Mouse (Mus musculus): ENCODE data around the gene Cbx4.
"Not testable (repeated sequence)": the region's sequence is repeated elsewhere in the genome, so short reads cannot be mapped to it uniquely, and the experiment has no call there.

Cbx4 gene

DNA sequence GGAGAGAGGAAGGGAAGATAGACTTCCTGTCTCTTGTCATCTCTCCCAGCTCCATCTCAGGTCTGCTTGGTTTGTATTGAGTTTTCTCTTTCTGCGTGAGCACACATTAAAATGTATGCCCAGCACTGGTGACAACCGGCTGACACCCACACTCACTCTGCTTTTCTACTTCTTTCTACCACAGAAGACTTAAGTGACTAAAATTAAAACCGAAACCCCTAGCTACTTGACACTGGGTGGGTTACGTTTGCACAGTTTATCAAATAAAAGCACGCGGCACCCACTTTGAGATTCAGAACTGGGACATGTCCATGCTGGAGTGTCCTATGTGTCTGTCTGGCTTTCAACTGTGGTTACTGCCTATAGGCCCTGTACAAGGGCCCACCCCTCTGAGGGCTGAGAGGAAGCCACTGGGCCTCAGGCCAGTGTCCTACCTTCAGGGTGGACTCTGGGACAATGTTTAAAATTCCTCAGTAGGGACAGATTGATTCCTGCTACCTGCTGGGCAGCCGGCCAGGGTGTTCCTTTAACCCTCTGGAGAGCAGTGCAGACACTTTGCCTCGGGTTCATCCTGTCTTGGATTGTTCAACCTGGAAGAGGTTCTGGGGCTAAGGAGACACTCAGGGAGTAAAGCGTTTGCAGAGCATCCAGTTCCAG lies 23.5 kb upstream of the Cbx4 start:
- no peak for DNase-seq

DNA sequence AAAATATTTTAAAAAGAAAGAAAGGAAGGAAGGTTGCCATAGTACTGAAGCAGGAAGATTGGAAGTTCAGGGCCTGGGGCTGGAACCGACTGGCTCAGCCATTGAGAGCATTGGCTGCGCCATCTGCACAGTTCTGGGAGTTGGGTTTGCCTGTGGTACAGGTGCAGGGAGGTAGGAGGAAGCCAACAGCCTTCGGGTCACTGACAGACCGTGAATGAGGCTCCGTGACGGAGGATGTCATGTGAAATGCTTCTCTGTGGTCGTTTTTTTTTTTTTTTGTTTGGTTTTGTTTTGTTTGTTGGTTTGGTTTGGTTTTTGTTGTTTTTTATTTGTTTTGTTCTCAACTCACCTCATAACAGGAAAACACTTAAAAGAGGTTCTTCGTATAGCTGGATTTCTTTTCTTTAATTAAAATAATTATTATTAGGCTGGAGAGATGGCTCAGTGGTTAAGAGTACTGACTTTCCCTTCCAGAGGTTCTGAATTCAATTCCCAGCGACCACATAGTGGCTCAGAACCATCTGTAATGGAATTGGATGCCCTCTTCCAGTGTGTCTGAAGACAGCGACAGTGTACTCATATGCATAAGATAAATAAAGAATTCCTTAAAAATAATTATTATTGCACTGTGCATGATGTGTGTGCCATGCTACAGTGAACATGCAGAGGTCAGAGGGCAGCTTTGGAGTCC lies 22.7 kb upstream of the Cbx4 start:
- no peak for DNase-seq

DNA sequence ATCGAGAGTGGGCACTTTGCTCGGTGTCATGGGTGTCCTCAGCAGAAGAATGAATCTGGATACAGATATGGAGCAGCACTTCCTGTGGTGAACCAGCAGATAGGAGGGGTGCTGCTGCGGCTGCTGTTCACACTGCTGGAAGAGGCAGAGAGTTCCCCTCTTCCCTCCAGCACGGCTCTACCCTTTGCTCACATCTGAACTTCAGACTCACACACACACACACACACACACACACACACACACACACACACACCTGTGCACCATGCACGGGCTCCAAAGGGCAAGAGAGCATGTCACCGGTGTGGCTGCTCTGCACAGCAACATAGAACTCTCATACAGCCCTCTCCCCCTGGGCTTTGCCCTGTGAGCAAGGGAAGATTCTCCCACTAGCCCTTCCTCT lies 20.3 kb upstream of the Cbx4 start:
- DNase-seq = no peak

DNA sequence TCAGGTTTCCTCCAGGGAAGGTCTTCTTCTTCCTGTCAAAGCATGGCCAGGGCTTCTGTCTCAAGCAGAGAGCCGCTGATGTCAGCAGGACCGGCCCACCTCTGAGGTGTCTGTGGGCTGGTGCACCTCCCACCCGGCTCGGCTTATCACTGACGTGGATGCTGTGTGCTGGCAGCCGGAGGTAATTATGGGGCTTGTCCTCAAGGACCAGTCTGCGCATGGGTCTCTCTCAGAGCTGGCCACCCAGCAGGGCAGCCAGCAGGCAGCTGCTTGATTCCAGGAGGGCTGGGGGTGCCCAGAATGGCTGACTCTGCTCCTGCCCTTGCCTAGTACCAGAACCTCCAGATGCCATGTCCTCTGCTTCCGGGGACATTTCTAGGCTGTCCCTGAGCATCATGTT lies 19.7 kb upstream of the Cbx4 start:
- no peak for DNase-seq

DNA sequence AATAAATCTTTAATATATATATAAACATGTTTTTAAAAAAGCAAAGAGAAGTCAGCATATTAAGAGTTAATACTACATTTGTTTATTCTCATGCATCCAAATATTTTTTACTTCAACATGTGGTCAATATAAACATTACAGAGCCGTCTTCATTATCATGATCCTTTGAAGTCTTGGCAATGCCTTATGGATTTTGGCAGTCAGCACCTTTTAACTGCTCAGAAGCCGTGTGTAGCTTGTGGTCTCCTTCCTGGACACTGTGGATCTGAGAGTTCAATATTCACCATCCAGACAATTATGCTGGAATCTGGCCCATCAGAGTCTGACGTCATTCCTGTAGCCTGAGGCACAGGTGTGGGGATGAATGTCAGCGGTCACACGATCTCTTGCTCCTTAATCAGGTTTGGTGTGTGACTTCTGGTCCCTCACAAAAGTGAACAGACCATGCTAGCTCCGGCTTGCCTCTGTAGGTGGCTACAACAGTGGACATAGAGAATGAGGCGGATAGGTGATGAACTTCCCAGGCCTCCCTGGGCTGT lies 19.1 kb upstream of the Cbx4 start:
- no peak for DNase-seq

DNA sequence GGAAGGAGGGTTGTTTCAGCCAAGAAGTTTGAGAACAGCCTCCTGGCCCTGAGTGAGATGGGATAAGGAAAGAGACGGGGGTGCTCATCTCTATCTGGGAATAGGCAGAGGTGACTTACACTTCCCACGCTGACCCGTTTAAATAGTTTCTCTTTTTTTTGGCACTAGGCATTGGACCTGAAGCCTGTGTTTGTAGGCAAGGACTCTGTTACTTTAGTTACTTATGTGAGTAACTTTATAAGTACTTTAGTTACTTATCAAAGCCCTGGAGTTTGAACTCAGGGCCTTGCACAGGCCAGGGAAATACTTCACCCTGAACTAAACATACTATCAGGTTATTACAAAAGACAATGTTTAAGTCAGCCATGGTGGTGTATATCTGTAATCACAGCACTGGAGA lies 18.0 kb upstream of the Cbx4 start:
- no peak for DNase-seq

DNA sequence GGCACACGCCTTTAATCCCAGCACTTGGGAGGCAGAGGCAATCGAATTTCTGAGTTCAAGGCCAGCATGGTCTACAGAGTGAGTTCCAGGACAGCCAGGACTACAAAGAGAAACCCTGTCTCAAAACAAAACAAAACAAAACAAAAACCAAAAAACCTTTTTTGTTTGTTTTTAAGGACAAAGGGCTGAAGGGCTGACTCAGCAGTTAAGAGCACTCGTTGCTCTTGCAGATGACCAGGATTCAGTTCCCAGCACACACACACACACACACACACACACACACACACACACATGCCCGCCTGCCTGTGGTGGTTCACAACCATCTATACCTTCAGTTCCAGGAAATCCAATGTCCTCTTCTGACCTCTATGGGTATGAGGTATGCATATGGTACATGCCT lies 14.3 kb upstream of the Cbx4 start:
- DNase-seq = not testable (repeated sequence)

DNA sequence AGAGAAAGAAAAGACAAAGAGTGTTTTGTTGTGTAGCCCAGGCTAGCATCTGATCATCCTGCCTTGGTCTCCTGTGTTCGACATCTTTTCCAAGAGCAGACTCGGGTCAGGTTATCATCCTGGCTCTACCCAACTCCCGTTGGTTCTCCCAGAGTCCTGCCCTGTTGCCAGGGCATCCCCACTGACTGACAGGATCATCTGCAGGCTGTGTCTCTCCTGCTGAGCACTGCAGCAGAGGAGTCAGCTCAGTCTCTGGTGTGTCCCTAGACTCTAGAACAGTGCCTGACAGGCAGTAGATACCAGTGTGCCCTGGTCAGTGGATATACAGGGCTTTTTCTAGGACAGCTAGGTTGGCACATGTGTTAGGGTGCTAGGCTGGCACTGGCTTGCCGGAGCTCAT lies 12.2 kb upstream of the Cbx4 start:
- no peak for DNase-seq

DNA sequence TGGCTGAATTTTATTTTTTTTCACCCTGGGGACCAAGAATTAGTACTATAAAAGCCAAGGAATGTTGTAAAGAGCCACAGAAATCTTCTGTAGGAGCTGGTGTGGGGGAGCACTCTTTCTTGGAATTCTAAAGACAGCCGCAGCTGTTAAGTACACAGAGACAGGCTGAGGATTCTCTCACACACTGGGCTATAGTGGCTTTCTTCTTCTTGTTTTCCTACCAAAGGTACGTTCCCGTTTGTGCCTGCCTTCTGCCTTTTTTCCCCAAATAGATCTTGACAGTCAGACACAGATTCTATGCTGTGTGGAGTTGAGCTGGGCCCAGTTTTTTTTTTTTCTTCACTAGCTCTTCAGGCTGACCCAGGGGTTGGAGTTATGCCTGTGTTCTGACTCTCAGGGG lies 9.4 kb upstream of the Cbx4 start:
- no peak for DNase-seq

DNA sequence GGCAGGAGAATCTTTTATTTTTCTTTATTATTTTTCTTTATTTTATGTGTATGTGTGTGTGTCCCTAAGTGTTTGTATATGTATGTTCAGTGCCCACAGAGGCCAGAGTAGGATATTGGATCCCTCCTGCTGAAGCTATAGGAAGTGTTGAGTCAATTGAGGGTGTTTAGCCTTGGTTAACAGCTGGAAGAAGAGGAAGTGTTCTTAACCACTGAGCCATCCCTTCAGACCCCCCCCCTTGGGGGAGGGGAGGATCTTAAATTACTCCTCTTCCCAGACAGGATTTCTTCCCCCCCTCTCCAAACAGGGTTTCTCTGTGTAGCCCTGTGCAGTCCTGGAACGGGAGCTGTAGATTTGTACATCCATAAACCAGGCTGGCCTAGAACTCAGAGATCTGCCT lies 7.3 kb upstream of the Cbx4 start:
- DNase-seq = no peak

DNA sequence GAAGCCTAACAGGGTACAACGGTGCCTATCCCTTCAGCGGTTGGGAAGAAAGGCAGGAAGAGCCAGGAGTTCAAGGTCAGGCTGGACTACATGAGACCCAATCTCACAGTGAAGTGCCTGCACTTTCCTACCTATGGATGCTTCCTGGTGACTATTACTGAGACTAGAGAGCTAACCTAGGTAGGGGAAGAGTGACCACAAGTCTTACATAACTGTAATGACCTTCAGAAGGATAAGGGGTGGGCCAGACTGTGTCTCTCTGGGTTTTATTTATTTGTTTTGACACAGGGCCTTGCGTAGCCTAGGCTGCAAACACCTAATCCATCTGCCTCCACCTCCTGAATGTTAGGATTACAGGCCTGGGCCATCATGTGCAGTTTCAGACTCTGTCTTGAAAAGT lies 6.3 kb upstream of the Cbx4 start:
- no peak for DNase-seq

DNA sequence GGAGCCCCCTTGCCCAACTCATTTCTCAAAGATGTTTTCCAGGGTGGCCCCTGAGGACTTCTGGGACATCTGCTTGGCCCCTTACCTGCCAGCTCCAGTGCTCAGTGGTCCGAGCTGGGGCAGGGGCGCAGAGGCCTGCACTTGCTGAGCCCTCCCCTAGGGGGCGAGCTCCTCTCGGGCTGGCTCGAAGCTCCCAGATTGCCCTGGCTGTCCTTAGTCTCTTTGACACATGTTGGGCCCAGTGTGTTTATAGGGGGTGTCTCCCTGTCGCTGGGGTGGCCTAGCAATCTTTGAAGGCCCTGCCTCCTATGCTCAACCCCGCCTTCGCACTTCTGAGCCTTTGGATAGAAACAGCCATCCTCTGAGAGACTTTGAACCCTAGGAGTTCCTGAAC lies 5.6 kb upstream of the Cbx4 start:
- DNase-seq = peak; percentile 54

DNA sequence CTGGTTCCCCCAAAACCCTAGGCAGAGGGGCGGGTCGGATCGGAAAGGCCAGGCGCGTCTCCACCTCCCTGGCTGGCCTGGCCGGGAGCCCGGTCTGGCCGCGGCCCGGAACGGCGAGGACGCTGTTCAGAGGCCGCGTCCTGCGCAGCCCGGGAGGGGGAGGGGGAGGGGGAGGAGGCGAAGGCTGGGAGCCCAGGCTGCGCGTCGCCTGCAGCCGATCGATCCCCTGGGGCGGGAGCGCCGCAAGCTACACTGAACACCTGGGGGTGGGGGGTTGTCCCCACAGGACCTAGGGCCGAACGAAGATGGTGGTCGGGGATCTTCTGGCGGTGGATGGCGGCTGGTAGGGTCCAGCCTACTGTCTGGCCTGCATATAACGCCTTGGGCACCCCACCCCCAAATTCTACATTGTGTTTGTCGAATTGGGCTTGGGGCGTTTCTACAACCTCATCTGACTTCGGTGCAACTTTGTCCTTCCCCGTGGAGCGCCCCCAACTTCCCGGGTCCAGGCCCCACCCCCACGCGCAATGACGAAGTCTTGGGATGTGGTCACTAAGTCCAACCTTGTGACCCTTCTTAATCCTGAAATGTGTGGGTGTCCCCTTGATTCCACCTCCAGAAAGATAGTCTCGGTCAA lies 5.1 kb upstream of the Cbx4 start:
- DNase-seq = peak; percentile 41

DNA sequence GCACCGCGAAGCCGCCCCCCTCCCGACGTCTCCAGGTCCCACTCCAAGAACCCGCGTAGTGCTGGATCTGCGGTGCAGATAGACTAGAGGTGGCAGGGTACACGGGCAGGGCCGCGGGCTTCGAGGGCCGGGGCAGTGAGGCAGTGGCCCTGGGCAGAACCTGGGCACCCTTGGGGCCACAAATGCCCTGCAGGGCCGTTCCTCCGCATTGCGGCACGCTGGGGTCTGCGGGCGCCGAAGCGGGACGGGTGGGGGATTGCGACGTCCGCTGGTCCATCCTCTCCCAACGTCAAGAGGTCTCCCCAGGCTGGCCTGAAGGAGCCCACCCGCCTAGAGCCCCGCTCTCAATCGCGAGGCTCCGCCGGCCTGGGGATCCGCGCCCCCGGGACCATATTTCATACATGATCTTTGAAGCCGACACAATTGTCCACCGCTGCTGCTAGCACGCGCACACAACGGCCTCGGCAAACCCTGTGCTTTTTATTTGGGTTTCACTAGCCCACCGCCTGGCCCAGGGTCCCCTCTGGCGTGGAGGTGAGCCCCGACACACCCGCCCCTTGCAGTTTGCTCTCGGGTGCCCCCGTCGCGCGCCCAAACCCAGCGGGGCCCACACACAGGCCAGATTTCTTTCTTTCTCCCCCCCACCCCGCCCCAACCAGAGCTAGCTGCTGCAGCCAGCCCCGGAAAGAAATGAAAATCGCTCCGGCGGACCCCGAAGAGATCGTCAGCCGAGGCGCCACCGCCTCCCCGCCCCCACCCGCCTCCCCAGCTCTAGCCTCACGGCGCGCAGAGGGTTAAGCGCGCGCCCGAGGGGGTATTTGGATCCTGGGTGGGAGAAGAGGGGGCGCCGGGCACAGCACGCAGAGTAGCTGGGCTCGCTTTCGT lies 4.3 kb upstream of the Cbx4 start:
- peak; percentile 25 for DNase-seq

DNA sequence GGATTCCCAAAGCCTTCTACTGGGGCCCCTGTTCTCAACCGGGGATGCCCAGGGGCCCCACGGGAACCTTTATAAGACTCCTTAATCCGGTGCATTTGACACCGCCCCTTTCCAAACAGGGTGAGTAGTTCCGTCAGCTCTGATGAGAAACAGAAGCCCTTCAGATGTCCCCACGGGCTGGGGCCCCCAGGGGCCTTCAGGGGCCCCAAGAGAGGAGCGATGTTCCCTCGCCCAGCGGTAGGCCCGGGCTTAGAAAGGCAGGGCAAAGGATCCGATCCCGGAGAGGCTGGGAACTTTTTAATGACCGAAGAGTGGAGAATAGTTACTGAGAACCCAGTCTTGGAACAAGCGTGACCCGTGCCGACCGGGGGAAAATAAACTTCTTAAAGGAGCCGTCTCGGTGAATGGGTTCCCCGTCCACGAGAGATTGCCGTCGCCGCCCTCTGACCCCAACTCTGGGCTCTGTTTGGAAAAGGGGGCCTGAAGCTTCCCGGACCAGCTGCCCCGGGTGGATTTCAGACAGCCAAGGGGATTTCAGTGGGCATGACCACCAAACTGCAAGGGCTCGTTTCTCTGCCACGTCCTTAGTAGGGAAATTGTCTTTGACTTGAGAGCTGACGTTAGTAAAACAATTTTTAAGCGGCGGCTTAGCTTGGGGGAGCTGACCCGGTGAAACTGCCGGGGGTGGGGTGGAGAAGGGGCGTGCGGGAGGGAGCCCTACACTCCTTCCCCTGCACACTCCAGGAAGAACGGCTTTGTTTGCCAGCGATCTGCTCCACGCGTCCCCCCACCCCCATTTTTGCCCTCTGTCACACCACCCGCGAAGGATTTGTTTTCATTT lies 3.4 kb upstream of the Cbx4 start:
- peak; percentile 26 for DNase-seq

DNA sequence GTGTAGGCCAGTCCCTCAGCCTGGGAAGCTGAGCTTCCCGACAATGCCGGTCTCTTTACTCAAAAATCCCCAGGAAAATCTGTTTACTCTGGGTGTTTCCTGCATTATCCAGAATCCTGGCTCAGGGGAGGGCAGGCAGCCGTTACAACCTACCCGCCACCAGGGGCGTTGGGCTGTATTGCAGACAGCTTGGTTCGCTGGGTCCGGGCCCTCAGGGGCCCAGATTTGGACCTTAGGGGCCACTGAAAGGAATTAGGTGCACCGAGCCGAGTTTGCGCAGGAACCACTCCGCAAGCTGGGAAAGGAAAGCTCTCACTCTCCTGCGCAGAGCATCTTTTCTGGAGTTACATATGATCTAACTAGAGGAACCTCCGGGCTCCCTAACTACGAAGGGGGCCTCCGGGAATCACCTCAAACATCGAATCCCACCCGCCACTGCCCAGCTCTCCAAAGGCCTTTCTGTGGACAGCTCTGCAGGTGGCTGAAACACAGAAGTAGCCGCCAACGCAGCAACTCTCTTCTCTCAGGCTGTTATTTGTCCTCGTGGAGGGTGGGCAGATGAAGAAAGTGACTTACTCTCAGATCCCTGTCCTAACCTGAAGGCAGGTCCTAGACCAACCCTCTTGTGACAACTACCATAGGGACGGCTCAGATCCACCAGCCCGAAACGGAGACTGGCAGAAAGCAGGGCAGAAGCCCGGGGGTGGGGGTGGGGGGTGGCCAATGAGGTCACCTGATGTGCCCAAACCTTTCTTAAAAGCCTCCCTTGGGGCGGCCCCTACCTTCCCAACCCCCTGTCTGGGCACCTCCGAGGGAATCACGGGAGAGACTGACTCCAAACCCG lies 2.6 kb upstream of the Cbx4 start:
- DNase-seq = no peak

DNA sequence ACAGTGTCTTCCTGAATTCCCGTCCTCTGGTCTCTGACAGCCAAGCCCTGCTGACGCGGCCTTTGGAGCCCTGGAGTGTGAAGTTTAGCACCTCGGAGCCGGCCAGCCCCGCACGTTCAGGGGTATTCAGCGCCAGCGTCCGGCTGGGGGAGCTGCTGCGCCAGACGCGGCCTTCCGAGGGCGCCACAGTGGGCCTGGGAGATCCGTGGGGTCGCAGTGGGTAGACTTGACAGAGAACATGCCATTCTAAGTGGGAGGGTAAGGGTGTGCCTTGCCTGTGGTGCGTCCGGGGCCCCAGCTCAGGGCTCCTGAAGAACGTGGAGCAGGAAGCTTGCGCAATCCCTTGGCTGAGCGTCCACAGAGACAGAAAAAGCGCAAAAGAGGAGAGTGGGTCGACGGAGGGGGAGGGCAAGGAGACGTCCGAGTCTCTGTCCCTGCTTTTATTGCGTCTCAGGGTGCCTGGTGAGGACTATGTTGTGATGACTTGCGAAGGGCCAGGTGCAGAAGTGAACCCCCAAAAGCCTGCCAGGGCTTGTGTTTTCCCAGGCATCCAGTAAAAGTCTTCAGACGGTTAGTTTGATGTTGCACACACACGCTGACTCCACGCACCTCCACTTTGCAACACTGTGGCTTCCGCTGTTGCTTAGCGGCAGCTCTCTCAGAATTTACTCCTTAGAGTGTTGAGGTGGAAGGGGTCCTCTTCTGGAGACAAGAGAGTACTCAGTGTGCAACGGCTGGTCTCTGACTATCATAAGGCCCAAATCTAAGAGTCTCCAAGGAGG lies 1.5 kb upstream of the Cbx4 start:
- DNase-seq = peak; percentile 46

DNA sequence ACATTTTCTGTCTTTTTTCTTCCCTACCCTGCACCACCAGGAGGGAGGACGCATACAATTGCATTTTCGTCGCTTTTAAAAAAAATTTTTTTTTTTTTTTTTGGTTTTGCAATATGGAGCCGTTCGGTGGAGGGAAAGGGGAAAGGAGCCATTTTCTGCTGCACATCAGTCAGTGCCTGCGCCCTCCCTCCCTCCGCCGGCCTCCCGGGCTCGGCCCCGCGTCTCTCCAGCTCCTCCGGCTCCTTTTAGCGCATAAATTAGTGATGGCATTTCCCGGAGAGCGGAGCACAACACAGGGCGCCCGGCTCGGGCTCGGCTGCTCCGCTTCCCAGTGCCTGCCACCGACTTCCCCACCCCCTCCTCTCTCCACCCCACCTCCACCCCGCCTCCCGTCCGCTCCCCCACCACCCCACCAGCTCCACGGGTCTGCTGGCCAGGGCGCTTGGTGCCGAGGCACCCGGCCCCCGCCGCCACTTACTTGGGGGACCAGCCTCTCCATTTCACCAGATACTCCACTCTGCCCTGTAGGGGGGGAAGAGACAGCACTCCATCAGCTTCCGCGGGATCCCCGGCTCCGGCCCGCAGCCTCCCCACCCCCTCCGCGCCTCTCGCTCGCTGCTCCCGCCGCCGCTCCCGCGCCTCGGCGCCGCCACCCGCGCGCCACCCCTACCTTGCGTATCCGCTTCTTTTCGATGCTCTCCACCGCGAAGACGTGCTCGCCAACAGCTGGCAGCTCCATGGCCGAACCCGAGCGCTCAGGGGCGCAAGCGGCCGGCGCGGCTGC lies 550 bp downstream of the Cbx4 start:
- peak; percentile 75 for DNase-seq

DNA sequence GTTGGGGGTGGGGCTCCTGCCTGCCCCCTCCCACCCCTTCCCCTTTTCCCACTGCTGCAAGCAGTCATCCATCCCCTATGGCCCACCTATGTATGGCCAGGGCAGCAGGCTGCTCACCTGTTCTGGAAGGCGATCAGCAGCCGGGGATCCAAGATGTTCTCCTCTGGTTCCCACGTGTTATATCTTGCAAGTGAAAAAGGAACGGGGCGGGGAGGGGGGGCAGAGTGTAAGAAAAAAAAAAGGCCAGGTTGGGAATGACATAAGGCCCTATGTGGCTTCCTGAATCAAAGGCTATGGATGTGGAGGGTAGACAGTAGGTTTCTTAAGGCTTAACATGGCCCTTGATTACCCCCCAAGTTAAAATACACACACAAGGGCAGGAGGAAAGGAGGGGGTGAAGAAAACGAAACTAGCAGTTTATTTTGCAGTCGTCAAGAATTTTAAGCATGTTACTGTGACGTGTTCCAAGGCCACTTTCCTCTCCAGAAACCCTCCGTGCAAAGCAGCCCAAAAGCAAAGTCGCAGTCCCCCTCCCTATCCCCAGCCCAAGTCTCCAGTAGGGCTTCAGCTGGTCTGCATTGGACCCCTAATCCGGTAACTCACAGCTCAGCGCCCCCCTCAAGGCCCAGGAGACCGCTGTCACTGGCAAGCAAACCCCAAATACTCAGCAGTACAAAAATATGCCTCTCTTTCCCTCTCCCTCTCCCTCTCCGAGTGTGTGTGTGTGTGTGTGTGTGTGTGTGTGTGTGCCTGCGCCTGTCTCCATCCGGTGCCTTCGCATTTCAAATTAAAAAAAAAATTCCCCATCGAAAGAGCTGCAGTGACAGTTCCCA lies 1.4 kb downstream of the Cbx4 start:
- peak; percentile 56 for DNase-seq

Measured in cerebellum, adult 11-12 months (tissue).